Mouse (Mus musculus): ENCODE data around the gene Gm20509.

- TF ChIP-seq CTCF (IDR thresholded peaks at IDR 0.05; ENCODE audit: low read depth, low read length) (peak; percentile 38; the same call in 1 of the 2 replicates), TAL1 (conservative IDR thresholded peaks at IDR 0.05; ENCODE audit: low read depth, low read length) (no peak), GATA1 (IDR thresholded peaks at IDR 0.05; ENCODE audit: borderline replicate concordance, low read length) (no peak)
These were observed 19.5 kb downstream of the Gm20509 start for GRCm38 (mm10) chr9:73121735-73122134.

Data from G1E (cell line).